Mouse (Mus musculus): ENCODE results near the gene Ces4a.

DNA sequence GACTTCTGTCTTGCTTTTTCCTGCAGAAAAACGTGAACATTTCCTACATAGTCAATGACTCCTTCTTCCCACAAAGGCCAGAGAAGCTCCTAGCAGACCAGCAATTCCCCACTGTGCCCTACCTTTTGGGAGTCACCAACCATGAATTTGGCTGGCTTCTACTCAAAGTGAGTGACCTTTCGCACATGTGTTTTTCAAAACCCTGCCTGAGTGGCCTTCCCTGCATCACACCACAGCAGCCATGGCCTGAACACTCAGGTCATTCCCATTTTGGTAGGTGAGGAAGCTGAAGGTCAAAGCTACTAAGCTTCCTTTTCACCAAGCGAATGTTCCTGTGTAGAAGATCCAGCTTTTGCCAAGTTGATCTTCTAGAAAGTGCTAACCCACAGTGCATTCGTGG lies 43.0 kb upstream of the Ces4a start:
- TF ChIP-seq POLR2A (IDR thresholded peaks at IDR 0.05; ENCODE audit: extremely low read depth, insufficient read depth, low read length) (no peak), CTCF (IDR thresholded peaks at IDR 0.05; ENCODE audit: extremely low read depth, insufficient read depth, low read length) (no peak)
